Mouse (Mus musculus): ENCODE results near the gene Ankra2.

DNA sequence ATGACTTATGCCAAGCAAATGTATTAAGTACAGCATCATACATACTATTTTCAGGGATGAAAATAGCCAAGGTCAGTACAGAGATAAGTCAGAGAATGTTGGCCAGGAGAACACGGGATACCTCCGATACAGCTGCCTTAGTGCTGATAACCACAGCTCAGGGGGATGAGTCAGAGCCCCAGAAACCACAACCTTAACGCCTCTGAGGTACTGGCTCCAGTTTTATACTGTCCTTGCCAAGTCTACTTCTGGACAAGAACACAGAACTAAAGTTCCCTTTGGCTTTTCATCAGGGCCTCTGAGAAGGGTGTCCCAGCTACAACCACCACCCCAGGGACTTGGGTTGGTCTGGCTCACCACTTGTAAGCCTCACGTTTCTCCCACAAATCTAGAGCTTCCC is 12.8 kb downstream of the Ankra2 start:
- TF ChIP-seq CTCF (IDR thresholded peaks at IDR 0.05; ENCODE audit: low read depth) (no peak), EP300 (optimal IDR thresholded peaks at IDR 0.05) (no peak)
